Mouse (Mus musculus) stomach, postnatal 0 days (tissue): ENCODE results near the gene Pabpc6.

Experiments
- CTCF ChIP-seq: IDR thresholded peaks from 2 replicates; pipeline ENCODE4 v1.5.1; 2016; ENCODE audit warnings: antibody characterized with exemption, low read depth, mild to moderate bottlenecking, moderate library complexity
- EP300 ChIP-seq: optimal IDR thresholded peaks from 2 replicates; pipeline ENCODE3; 2016; ENCODE audit warnings: antibody characterized with exemption

DNA sequence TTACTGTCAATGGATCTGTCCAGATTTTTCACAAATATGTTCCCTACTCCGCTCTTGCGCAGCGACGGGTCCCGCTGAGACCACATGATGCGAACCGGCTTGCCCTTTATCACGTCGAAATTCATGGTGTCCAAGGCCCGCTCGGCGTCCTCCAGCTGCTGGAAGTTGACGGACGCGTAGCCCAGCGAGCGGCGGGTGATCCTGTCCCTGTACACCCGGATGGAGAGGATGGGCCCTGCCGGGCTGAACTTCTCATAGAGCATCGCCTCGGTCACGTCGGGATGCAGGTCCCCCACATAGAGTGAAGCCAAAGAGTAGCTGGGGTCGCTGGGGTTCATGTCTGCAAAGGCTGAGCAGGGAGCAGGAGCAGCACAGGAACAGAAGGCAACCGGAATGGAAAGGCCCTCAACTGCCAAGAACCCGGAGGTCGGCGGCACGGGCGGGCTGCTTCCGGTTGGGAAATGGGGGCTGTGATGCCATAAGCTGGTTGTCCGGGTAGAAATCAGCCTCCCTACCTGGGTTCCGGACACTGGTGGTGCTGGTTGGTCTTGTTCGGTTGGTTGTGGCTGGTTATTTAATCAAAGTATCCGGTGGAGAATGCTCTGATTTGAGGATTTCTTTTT is at the start of gene Pabpc6:
- TF ChIP-seq CTCF (no peak), EP300 (no peak)
